Mouse (Mus musculus) heart, postnatal 36 days (tissue): ENCODE data around the gene Hpcal1. TPM values are rescaled to one million over a fixed set of nuclear protein-coding genes. Genes with fewer than 3 reads are reported as not detected.

Experiments
- DNase-seq, 2 experiments: peaks; one replicate each; pipeline ENCODE4 v3.0.0; 2021 to 2022
- intact Hi-C: fragments of 180-260 bp; cut with DNase I; formaldehyde crosslinking; loops from one replicate; pipeline ENCODE4 v1.15.1; 2025
- total RNA-seq, 2 experiments: library from RNA; stranded (reverse); gene quantifications; 2 replicates each; pipeline ENCODE4 v1.2.3; 2021

Hpcal1 gene
- total RNA-seq, 2 experiments from 2014 or later, result 18.7 to 24.7 TPM

DNA sequence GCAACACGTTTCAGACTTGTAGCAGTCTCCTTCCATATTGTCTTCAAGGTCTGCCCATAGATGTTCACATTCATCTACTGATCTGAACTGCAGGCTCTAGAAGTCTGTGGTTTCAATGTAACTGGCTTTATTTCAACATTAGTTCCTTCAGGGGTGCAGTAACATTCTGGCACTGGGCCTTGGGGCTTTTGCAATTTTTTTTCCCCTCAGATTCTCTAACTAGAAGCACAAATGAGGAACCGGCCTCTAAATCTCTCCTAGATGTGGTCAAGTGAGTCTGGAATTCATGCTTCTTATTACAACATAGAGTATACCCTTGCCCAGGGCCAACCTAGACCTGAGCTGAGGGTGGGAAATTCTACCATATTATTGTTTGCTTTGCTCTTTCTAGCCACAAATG is 8.5 kb upstream of the Hpcal1 start:
- DNase-seq, result no peak

DNA sequence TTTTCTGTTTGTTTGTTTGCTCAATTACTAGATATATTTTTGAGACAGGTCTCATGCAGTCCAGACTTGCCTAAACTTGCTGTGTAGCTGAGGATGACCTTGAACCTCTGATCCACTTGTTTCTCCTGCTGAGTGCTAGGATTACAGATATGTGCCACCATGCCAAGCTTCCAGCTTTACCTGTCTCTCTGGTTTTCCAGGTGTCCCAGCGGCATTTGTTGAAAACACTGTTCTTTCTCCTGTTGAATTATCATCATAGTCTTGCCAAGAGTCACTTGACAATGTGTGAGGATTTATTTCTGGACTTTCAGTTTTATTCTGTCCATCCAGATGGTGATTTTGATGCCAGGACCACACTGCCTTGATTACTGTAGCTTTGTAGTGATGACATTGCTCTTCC is 6.3 kb upstream of the Hpcal1 start:
- DNase-seq, result no peak
- intact Hi-C loops, result loop anchor here (10.0 kb wide), 1 partner anchor 320 kb away; no protein-coding TSS in a partner anchor

More for the DNA sequence above, 8.5 kb upstream of the Hpcal1 start:
- intact Hi-C loops, result loop anchor here (10.0 kb wide), 1 partner anchor 317 kb away; no protein-coding TSS in a partner anchor

- DNase-seq, result no peak
- intact Hi-C loops, result loop anchor here (5.0 to 10.0 kb wide), 2 partner anchors 111 to 321 kb away; no protein-coding TSS in a partner anchor
Observed at GRCm38 (mm10) chr12:17686116-17686515, 4.5 kb upstream of the Hpcal1 start.

DNA sequence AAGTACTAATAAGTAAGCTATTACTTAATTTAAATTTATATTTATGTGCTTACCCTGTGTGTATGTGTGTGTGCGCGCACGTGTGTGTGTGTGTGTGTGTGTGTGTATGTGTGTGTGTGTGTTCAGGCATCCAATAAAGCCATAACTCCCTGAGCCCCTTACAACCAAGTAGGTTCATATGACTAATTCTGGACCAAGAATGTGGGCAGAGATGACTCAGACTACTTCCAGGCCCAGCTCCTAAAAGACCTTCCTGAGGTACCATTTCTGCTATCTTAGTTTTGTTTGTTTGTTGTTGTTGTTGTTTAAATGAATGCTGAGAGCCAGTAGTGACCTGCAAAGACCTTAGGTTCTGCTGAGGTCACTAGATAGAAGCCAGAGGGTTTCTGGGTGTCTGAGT is 1.7 kb upstream of the Hpcal1 start:
- intact Hi-C loops, result loop anchor here (5.0 to 10.0 kb wide), 2 partner anchors 108 to 324 kb away; no protein-coding TSS in a partner anchor

DNA sequence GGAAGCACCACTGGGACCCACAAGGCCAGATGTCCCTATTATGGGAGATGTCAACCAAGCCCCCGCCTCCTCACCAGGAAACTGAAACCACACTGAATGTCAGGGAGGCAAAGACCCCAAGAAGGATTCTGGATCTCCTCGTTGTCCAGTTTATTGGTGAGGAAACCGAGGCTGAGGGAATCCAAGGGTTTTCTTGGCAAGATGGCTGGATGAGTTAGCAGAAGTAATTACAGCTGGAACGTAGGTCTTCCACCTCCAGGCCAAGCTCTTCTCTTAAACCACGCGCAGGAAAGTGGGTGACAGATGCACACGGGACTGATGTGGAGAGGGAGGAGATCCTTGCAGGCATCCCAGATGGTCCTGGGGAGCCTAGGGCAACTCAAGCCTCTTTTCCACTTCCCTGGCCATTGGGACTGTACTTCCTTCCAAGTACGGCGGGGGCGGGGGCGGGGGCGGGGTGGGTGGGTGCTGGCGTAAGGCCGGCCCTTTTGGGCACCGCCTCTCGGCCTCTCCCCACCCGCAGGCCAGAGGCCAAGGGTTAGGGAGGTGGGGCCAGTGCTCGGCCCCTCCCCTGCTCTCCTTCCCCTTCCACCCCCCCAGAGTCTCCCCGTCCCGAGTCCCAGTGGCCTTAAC is 609 bp upstream of the Hpcal1 start:
- intact Hi-C loops, result loop anchor here (2.0 to 10.0 kb wide), 4 partner anchors 55 to 325 kb away; no protein-coding TSS in a partner anchor
- DNase-seq, result no peak

More for the DNA sequence above, 1.7 kb upstream of the Hpcal1 start:
- no peak for DNase-seq

GRCm38 (mm10) chr12:17691320-17691876 is 742 bp downstream of the Hpcal1 start:
- intact Hi-C loops, result loop anchor here (2.0 to 5.0 kb wide), 2 partner anchors 53 to 144 kb away; no protein-coding TSS in a partner anchor
- DNase-seq, result peak in 1 of 2 experiments; percentile 45

- DNase-seq, result peak; percentile 47 to 58
- intact Hi-C loops, result loop anchor here (2.0 to 5.0 kb wide), 3 partner anchors 53 to 145 kb away; no protein-coding TSS in a partner anchor
Observed at GRCm38 (mm10) chr12:17691891-17692321, 1.2 kb downstream of the Hpcal1 start.

GRCm38 (mm10) chr12:17692356-17692755 is 1.7 kb downstream of the Hpcal1 start:
- DNase-seq, result no peak
- intact Hi-C loops, result loop anchor here (2.0 to 5.0 kb wide), 2 partner anchors 86 to 145 kb away; no protein-coding TSS in a partner anchor

GRCm38 (mm10) chr12:17692953-17693352 is 2.3 kb downstream of the Hpcal1 start:
- intact Hi-C loops, result loop anchor here (2.0 to 5.0 kb wide), 2 partner anchors 86 to 146 kb away; no protein-coding TSS in a partner anchor
- no peak for DNase-seq

- no peak for DNase-seq
- intact Hi-C loops, result loop anchor here (5.0 kb wide), 1 partner anchor 147 kb away; no protein-coding TSS in a partner anchor
Observed at GRCm38 (mm10) chr12:17694589-17695115, 4.0 kb downstream of the Hpcal1 start.

GRCm38 (mm10) chr12:17696395-17696794 is 5.7 kb downstream of the Hpcal1 start:
- intact Hi-C loops, result loop anchor here (2.0 kb wide), 1 partner anchor 32 kb away; no protein-coding TSS in a partner anchor
- no peak for DNase-seq

GRCm38 (mm10) chr12:17698934-17699333 is 8.3 kb downstream of the Hpcal1 start:
- intact Hi-C loops, result no loop called here
- no peak for DNase-seq

- intact Hi-C loops, result no loop called here
- no peak for DNase-seq
Observed at GRCm38 (mm10) chr12:17699480-17699879, 8.8 kb downstream of the Hpcal1 start.

DNA sequence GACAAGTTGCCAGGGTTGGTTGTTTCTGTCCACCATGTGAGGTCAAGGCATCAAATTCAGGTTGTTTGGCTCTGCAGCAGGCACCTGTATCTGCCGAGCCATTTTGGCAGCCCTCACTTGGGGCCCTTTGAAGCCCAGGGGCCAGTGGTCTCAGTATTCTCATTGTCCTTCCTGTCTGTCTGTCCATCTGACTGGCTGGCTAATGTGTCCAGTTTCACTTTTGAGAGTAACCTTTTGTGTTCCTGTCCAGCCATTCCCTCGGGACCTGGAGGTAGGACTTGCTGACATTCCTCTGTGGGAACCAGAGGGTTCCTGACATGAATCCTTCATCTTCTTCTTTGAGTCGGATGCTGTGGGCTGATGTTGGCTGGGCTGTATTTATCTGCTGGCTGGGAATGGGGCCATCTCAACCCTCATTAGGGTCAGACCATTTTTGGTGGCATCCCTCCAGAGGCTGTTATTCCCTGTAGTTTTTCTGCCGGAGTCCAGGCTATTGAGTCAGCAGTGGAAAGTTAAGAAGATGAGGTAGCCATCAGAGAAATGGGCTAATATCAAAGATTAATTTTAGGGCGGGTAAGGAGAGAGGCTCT is 10.6 kb downstream of the Hpcal1 start:
- peak in 1 of 2 experiments; percentile 23 for DNase-seq
- intact Hi-C loops, result no loop called here

DNA sequence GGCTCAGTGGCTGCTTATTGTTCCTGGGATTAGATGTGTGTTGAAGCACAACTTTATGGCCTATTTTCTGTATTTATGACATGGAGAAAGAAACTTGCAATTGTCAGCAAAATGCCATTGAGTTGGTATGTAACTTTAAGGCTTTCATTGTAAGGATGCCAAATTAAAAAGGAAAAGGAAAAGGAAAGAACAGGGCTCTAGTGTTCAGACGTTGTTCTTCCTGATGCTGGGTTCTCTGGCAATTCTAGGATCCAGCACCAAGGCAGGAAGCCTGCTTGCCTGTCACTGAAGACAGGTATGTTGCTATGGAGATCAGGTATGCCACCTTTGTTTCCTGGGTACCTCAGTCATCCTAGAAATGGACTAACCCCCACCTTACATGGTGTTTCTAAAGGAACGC is 11.1 kb downstream of the Hpcal1 start:
- intact Hi-C loops, result no loop called here
- no peak for DNase-seq

DNA sequence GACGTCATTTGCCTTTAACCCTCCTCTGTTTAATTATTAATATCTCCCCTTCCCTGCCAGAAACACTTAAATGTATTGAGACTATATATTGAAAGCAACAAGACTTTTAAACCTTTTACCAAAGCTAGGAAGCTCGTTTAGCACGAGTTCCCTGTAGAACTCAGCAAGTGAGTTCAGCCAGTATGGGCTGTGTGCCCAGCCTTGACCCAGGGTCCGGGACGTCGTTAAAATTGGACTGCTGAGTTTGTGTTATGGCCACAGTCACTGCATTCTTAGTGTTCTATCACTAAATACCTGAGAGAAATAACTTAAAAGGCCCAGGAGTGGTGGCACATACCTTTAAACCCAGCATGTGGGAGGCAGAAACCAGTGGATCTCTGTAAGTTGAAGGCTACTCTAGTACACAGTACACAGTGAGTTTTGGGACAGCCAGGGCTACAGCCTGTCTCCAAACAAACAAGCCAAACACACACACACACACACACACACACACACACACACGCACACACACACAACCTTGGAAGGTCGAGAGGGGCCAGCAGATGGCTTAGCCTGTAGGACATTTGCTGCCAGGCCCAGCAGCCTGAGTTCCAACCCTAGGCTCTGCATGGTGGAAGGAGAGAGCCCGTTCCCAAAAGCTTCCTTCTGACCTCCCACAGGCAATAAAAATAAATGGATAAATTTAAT is 11.7 kb downstream of the Hpcal1 start:
- intact Hi-C loops, result no loop called here
- no peak for DNase-seq

- no peak for DNase-seq
- intact Hi-C loops, result no loop called here
Observed at GRCm38 (mm10) chr12:17702944-17703335, 12.3 kb downstream of the Hpcal1 start.

DNA sequence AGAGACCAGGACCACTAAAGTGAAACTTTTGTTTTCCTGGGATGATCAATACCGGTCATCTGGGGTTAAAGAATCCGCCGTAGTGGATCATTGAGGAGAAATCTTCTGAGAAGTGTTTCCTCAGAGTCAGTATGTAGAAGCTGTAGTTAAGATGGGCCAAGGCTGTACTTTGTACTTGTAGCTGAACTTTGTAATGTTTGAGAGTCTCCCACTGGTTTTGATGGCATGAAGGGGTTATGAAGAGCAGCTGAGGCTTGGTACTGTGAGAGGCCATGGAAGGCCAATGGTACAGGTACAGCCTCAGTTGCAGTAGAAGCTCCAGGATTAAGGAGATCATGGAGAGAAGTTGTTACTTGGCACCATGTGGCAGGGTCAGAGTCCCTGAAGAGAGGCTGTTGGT is 13.2 kb downstream of the Hpcal1 start:
- intact Hi-C loops, result no loop called here
- no peak for DNase-seq

DNA sequence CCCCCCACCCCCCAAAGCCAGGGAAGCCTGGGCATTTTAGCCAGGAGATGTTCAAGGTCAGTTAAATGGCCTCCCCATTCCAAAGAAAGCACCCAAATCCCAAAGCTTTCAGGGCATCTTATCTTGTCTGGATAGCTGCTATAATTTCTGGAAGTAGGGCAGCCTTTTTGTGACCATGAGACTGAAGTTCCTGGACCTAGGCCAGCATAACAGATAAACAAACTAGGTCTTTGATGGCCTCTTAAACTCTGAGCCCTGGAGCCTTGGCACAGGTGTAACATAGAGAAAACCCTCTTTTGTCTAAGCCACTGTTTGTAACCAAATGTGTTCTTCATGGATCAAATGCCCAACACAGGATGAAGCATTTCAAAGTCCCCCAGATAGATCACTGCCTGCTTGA is 16.8 kb downstream of the Hpcal1 start:
- no peak for DNase-seq
- intact Hi-C loops, result no loop called here

DNA sequence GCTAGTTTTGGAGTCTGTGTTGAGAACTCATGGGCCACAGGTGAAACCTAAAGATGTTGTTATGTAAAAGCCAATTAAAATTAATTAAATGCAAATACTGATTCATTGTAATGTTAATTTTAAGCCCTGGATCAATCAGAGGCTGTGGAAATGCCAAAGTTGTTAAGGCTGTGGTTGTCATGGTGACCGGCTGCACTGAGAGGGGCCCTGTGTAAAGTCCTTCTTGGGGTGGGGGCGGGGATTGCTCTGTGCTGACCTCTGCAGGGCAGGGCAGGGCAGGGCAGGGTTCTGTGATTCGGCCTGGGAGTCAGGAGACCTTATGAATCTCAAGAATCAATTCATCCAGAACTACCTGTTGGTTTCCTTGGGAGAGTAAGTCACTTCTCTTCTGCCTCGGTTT is 18.8 kb downstream of the Hpcal1 start:
- intact Hi-C loops, result no loop called here
- no peak for DNase-seq
